Mouse (Mus musculus): ENCODE measurements around the gene Matn4.

GRCm38 (mm10) chr2:164445399-164446085 is 40.6 kb upstream of the Matn4 start:
- no peak for TF ChIP-seq POLR2A (IDR thresholded peaks at IDR 0.05; ENCODE audit: borderline replicate concordance, extremely low read depth, insufficient read depth, insufficient read length, poor library complexity, severe bottlenecking)
- TF ChIP-seq CTCF (IDR thresholded peaks at IDR 0.05; ENCODE audit: borderline replicate concordance, extremely low read depth, insufficient read depth, insufficient read length): no peak

Data from brain, embryonic 14.5 days (tissue).